Mouse (Mus musculus) central nervous system, embryonic 11.5 days (tissue): ENCODE measurements around the gene 1700030K09Rik. TPM values are rescaled to one million over a fixed set of nuclear protein-coding genes. Genes with fewer than 3 reads are reported as not detected.

ENCODE experiments used
- polyA plus RNA-seq: library from polyadenylated mRNA; depleted of rRNA; stranded (reverse); fragments of >200 nt; gene quantifications from 2 replicates; pipeline ENCODE4 v1.2.3, GENCODE M21; 2012; rRNA removed

1700030K09Rik gene
- polyA plus RNA-seq: 9.6 and 12.4 TPM in 2 replicates

GRCm38 (mm10) chr8:72443338-72443993 is at the start of gene 1700030K09Rik, which contains the start of gene Calr3:
TSS of gene 1700030K09Rik (plus strand) at chr8:72443880.
TSS of gene Calr3 (minus strand) at chr8:72443870.

GRCm38 (mm10) chr8:72421362-72422335 is 22.0 kb upstream of the 1700030K09Rik start, which contains the start of gene Eps15l1:
TSS of gene Eps15l1 (minus strand) at chr8:72421460.

GRCm38 (mm10) chr8:72474826-72475546 is 31.3 kb downstream of the 1700030K09Rik start, which contains the start of gene Cherp:
TSS of gene Cherp (minus strand) at chr8:72475226.

GRCm38 (mm10) chr8:72491680-72492621 is 48.3 kb downstream of the 1700030K09Rik start, which contains the start of gene Slc35e1:
TSS of gene Slc35e1 (minus strand) at chr8:72492614.

Other genes with a start within 250 kb of the 1700030K09Rik start
- gene Cib3, start 231.0 kb upstream of the 1700030K09Rik start, polyA plus RNA-seq: 0.02 TPM in 1 of 2 replicates, not detected in the other
- not detected in 2 replicates for gene Gm11034, start 230.2 kb upstream of the 1700030K09Rik start, polyA plus RNA-seq
- 81.2 and 93.7 TPM in 2 replicates for gene Fam32a, start 224.2 kb upstream of the 1700030K09Rik start, polyA plus RNA-seq
- gene Ap1m1, start 203.9 kb upstream of the 1700030K09Rik start, polyA plus RNA-seq: 128 and 134 TPM in 2 replicates
- gene Gm10282, start 138.6 kb upstream of the 1700030K09Rik start, polyA plus RNA-seq: 31.6 and 43.2 TPM in 2 replicates
- 6.4 and 7.1 TPM in 2 replicates for gene Klf2, start 124.8 kb upstream of the 1700030K09Rik start, polyA plus RNA-seq
- 76.5 and 107 TPM in 2 replicates for gene Eps15l1, start 22.4 kb upstream of the 1700030K09Rik start, polyA plus RNA-seq
- gene Calr3, start within 50 bp of the 1700030K09Rik start, polyA plus RNA-seq: 0.72 and 1.4 TPM in 2 replicates
- 66.8 and 99.9 TPM in 2 replicates for gene Cherp, start 31.3 kb downstream of the 1700030K09Rik start, polyA plus RNA-seq
- 14.5 and 30.2 TPM in 2 replicates for gene Slc35e1, start 48.7 kb downstream of the 1700030K09Rik start, polyA plus RNA-seq
- 13.7 and 13.8 TPM in 2 replicates for gene Med26, start 104.4 kb downstream of the 1700030K09Rik start, polyA plus RNA-seq
- gene Smim7, start 127.2 kb downstream of the 1700030K09Rik start, polyA plus RNA-seq: 42.5 and 69.5 TPM in 2 replicates
- 10.0 and 17.2 TPM in 2 replicates for gene Tmem38a, start 128.2 kb downstream of the 1700030K09Rik start, polyA plus RNA-seq
- 0.16 and 0.21 TPM in 2 replicates for gene Nwd1, start 202.8 kb downstream of the 1700030K09Rik start, polyA plus RNA-seq